22 mouse cellular contexts compared by ENCODE assay signal in genomic region chr1:190307751-190308150, GRCm38 (mm10).
"Had no signal": no experiment of that assay in that cellular context is flagged by ENCODE, and none has a peak within 500 bp of the region (broad histone marks: within the 10 kb centered on the region; RNA-seq: fewer than 3 reads in every experiment).

No protein-coding gene starts in this region.

- H3K9me3 ChIP-seq: heart, embryonic 12.5 days; hindbrain, embryonic 15.5 days; kidney, embryonic 15.5 days; limb, embryonic 15.5 days had no signal

- H3K27ac ChIP-seq: heart, embryonic 10.5 days; hindbrain, embryonic 13.5 days; hindbrain, embryonic 15.5 days; hindbrain, postnatal 0 days; kidney, embryonic 15.5 days; kidney, postnatal 0 days; limb, embryonic 13.5 days; limb, embryonic 15.5 days; liver, embryonic 13.5 days had no signal

- H3K27me3 ChIP-seq: hindbrain, embryonic 13.5 days; hindbrain, embryonic 15.5 days; kidney, embryonic 15.5 days; limb, embryonic 15.5 days; liver, embryonic 13.5 days had no signal

- ATAC-seq: hindbrain, postnatal 0 days; intestine, embryonic 16.5 days had no signal

- H3K36me3 ChIP-seq: heart, embryonic 10.5 days; heart, embryonic 12.5 days; hindbrain, embryonic 13.5 days; hindbrain, embryonic 15.5 days; kidney, embryonic 15.5 days; limb, embryonic 13.5 days; limb, embryonic 15.5 days; liver, embryonic 13.5 days had no signal

- H3K4me2 ChIP-seq: heart, embryonic 12.5 days; hindbrain, embryonic 13.5 days; hindbrain, embryonic 15.5 days; kidney, embryonic 15.5 days; limb, embryonic 13.5 days; limb, embryonic 15.5 days; liver, embryonic 13.5 days had no signal

- DNase-seq: gastrocnemius, postnatal 14 days; gastrocnemius, postnatal 36 days; heart, postnatal 10 days; kidney, adult 11 months; kidney, adult 2 months; kidney, adult 9 months; kidney, postnatal 14 days; kidney, postnatal 36 days; layer of hippocampus, adult 9-11 months; layer of hippocampus, postnatal 36 days; left cerebral cortex, postnatal 4 days; liver, embryonic 13.5 days had no signal

- H3K4me1 ChIP-seq: heart, embryonic 12.5 days; hindbrain, embryonic 15.5 days; kidney, embryonic 15.5 days; limb, embryonic 13.5 days; limb, embryonic 15.5 days; liver, embryonic 13.5 days had no signal

- H3K4me3 ChIP-seq: heart, embryonic 10.5 days; heart, embryonic 12.5 days; hindbrain, embryonic 13.5 days; hindbrain, embryonic 15.5 days; kidney, embryonic 15.5 days; limb, embryonic 13.5 days; limb, embryonic 15.5 days; liver, embryonic 13.5 days had no signal

- H3K9ac ChIP-seq: heart, embryonic 12.5 days; hindbrain, embryonic 13.5 days; hindbrain, embryonic 15.5 days; kidney, embryonic 15.5 days; limb, embryonic 13.5 days; limb, embryonic 15.5 days; liver, embryonic 13.5 days had no signal
